Mouse (Mus musculus): ENCODE measurements around the gene Llgl1. TPM values are rescaled to one million over a fixed set of nuclear protein-coding genes. Genes with fewer than 3 reads are reported as not detected.

Llgl1 gene
- total RNA-seq, 2 experiments from 2014 or later = 13.6 to 13.7 TPM

DNA sequence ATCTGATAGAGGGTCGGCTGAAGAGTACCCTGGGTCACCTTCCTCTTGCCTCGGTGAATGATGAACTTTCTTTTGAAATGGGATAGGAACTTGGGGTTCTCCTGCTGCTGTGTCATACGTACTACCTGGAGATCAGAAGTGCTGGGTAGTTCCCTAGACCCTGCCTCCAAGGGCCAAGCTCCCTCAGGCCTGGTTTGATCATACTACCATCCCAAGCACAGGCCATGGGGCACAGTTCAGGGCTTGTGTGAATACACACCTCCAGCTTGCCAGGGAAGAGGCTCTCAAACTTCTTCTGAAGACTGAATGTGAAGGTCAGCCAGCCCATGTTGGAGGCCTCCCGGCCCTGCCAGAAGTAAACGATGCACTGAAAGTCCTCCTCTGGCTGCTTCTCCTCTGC, 16.3 kb downstream of the Llgl1 start:
- DNase-seq = no peak
- intact Hi-C loops (cut with DNase I) = no loop called here

DNA sequence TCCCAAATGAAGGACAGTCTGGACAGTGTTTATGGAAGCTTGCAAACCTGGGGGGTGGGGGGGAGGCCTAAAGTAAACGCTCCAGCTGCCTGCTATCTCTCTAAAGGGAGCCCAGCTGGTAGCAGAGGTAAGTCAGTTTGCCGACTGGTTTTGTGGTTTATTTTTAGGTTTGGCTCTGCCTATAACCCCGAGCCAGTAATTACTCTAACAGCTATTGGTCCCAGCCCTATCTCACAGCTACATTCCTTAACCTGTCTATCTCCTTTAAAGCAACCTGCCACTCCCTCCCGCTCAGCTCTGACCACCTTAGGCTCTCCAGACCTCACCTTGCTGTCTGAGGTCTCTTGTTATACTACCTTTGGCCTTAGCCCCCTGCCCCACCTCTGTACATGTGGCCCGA, 19.7 kb downstream of the Llgl1 start:
- intact Hi-C loops (cut with DNase I) = no loop called here
- no peak for DNase-seq

DNA sequence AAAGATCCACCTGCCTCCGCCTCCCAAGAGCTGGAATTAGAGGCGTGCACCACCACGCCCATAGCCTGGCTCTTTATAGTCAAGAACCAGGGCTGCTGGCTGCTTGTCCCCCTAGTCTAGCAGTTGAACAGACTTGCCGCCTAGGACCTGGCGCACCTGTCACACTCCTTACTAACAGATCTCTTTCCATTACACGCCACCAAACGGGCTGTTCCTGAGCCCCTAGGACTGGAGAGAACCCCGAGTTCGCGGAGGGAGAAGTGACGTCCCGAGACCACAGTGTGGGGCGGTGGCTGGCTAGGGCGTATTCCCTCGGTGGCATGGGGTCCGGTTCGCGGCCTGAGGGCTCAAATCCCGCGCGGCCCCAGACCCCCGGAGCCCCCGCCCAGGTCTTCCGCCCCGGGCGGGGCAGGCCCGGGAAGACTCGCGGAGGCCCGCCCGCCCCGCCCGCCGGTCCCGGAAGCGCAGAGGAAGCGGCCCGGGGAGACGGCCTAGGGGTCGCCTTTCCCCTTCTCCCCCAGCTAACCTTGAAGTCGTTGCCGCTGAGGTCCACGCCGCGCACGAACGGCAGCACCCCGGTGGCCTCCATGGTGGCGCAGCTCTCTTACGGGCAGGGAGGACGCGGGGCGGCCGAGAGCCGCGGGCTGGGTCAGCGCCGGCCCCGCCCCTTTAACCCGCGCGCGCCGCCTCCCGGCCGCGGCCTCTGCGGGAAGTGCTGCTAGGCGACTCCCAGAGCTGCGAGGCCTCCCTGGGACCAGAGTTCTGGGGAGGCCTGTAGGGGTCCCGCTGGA, 27.3 kb downstream of the Llgl1 start, which contains the start of gene Flii:
Gene Flii (minus strand): TSS at position 663 of the 791 bp plus-strand sequence.
- intact Hi-C loops (cut with DNase I) = loop anchor here (1.0 to 2.0 kb wide), 2 partner anchors 18 to 26 kb away; no protein-coding TSS in a partner anchor
- peak; percentile 90 for DNase-seq

DNA sequence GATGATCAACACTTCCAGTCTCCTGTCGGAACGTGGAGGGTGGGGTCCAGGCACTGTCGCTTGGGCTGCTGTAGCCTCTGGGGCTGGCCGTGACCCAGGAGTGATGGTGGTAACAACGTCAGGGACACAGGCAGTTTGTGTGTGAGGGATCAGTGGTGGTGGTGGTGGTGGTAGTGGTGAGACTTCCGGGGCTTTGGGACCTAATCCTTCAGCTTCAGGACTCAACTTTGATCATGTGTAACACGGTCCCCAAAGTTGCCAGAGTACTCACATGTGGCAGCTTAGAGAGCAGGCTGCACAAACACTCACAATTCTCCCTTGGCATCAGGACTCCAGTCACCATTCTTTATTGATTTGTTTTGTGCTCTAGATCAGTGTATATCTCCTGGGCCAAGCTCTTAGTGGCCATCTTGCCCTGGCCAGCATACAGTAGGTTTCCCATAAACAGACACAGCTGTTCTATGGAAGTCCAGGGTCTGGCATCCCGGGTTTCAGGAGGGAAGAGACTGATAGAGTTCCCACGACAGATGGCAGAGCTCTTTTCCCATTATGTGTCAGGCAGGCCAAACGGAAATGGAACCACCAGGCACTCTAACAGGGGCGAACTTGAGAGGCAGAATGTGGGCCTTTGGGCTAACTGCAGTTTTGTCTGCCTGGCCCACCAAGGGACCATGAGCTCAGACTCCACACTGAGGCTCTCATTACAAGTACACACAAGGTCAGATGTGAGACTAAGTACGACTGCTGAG, 28.0 kb downstream of the Llgl1 start:
- peak in 1 of 2 experiments; percentile 34 for DNase-seq
- intact Hi-C loops (cut with DNase I) = loop anchor here (2.0 kb wide), 2 partner anchors 19 to 49 kb away; partner anchors contain the start of genes Smcr8 and Top3a

DNA sequence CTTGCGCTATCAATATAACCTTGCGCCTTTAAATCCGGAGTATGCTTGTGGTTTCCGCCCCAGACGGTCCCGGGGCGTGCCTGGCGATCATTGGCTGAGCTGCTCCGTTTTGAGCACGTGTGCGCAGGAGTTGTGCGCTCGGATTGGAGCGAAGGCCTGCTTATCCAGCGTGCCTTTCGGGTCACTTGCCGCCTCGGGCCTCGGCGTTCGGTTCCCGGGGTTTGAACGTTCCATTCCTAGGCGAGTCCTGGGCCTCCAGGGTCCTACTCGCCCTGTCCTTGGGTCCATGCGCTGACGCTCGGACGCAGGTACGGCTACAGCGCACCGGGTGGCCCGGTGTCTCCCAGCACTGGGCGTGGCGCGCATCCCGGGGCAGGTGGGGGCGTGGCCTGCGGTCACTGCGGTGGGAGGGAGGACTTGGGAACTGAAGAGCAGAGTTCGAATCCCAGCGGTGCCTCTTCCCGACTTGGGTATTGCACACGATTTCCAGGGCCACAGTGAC, 28.8 kb downstream of the Llgl1 start, which contains the start of gene Mief2:
Gene Mief2 (plus strand): TSS at position 139 of the 502 bp plus-strand sequence.
- intact Hi-C loops (cut with DNase I) = loop anchor here (2.0 kb wide), 1 partner anchor 48 kb away; the partner anchor contains the start of genes Smcr8 and Top3a
- peak; percentile 91 to 94 for DNase-seq

DNA sequence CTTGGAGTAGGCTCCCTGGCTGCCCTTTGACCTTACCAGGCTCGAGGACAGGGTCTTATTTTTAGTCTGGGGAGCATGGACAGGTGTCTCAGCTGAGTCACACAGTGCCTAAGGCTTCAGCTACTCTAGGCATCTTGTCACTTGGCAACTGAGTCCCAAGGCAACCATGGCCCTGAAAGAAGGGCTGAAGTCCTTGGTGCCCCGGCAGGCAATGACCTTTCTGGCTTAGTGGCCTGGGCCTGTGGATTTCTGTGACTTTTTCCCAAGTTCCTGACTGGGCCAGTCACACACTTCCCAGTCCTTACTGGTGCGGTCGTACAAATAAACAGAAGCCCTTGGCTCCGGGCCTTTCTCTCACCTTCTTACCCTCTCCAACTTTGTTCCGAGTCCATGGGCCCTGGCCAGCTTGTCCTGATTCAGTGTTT, 29.7 kb downstream of the Llgl1 start:
- peak in 1 of 2 experiments; percentile 28 for DNase-seq
- intact Hi-C loops (cut with DNase I) = loop anchor here (2.0 kb wide), 1 partner anchor 48 kb away; the partner anchor contains the start of genes Smcr8 and Top3a

DNA sequence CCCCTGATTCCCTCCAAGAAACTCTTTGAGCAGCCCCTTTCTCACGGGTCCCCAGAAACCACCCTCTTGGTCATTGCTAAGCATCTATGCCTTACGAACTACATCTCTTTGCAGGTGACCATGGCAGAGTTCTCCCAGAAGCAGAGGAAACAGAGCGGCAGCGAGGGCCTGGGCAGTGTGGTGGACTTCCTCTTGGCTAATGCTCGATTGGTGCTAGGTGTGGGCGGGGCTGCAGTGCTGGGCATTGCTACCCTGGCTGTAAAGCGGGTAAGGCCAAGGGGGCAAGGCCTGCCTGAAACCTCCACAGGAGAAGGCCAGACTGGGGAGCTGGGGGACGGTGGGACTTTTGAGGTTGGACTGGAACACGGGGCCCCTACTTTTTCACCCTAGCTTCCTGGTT, 30.6 kb downstream of the Llgl1 start:
- intact Hi-C loops (cut with DNase I) = no loop called here
- DNase-seq = no peak

DNA sequence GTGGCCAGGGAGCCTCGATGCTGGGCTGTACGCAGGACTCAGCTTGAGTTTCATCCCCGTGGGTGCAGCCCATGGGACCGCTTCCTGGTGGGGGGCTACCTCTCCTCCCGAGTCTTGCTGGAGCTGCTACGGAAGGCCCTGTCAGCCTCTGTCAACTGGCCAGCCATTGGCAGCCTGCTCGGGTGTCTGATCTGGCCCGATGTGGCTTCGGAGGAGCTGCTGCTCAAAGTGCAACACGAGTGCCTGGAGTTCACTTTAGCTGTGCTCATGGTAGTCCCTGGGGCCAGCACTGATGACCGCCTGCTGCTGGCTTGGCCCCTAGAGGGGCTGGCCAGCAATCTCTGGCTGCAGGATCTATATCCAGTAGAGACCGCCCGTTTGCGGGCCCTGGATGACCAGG, 31.7 kb downstream of the Llgl1 start:
- intact Hi-C loops (cut with DNase I) = no loop called here
- no peak for DNase-seq

DNA sequence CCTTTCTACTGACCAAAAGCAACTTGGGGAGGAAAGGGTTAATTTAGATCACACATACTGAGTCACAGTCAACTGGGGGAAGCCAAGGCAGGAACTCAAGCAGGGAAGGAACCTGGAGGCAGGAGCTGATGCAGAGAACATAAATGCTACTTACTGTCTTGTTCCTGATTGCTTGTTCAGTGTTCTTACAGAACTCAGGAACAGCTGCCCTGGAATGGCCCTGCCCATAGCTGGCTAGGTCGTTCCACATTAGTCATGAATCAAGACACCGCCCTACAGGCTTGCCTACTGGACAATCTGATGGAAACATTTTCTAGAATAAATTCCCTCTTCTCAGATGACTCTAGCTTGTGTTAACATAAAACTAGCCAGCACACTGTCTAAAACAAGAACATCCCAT, 34.7 kb downstream of the Llgl1 start:
- DNase-seq = no peak
- intact Hi-C loops (cut with DNase I) = no loop called here

DNA sequence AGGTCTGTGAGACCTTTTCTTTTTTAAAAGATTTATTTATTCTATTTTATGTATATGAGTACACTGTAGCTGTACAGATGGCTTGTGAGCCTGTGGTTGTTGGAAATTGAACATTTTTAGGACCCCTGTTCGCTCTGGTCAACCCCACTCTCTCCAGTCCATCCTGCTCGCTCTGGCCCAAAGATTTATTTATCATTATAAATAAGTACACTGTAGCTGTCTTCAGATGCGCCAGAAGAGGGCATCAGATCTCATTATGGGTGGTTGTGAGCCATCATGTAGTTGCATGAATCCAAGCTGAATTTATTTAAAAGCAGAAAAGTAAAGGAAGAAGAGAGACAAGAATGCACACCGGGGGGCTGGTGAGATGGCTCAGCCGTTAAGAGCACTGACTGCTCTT, 35.7 kb downstream of the Llgl1 start:
- no peak for DNase-seq
- intact Hi-C loops (cut with DNase I) = no loop called here

DNA sequence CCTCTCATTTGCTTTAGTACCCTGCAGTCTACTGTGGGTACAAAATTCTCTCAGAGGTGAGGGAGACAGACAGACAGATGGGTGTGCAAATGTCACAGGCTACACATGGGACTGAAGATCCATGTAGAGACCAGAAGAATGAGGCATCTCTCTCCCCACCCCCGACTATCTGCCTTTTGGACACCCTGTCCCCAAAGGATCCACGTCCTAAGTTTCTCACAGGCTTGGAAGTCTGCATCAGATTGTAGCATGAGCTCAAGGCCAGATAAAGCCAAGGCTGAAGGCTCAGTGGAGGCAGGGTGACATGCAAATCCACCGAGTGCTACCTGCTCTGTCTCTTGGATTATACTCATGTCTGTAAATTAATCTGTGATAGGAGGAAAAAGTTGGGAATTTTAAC, 37.0 kb downstream of the Llgl1 start:
- no peak for DNase-seq

DNA sequence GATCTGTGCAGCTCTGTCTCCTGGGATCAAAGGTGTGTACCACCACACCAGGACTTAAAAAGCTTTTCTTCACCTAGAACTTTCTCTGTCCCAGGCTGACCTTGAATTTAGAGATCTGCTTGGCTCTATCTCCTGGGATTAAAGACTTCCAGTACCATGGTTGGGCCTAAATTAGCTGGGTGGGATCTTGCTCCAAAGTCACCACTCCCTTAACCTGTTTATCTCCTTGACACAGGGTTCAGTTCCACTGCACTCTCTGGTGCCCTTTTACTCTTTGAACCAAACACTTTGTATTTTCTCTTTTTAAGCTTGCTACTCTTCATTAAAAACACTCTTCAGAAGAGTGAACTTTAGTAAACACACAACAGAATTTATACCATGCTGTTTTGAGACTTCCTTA, 37.9 kb downstream of the Llgl1 start:
- intact Hi-C loops (cut with DNase I) = no loop called here
- no peak for DNase-seq

More for the DNA sequence above, 37.0 kb downstream of the Llgl1 start:
- intact Hi-C loops (cut with DNase I) = no loop called here

DNA sequence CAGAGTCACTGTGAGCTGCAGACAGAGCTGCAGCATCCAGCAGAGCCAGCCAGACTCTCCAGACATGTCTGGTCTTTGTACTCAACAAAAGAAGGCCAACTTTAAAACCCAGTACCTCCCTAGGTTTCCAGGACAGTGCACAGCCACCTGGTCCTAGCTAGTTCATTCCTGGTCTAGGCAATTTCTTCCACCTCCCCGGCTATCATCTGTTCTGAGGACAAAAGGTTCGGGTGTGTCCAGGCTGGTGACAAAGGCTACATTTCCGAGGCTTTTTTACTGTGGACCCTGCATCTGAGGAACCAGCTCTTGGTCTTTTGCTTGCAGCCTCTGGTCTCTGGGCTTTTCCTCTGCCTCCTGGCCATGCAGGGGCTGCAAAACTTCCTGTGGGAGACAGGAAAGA, 40.8 kb downstream of the Llgl1 start:
- no peak for DNase-seq
- intact Hi-C loops (cut with DNase I) = no loop called here

DNA sequence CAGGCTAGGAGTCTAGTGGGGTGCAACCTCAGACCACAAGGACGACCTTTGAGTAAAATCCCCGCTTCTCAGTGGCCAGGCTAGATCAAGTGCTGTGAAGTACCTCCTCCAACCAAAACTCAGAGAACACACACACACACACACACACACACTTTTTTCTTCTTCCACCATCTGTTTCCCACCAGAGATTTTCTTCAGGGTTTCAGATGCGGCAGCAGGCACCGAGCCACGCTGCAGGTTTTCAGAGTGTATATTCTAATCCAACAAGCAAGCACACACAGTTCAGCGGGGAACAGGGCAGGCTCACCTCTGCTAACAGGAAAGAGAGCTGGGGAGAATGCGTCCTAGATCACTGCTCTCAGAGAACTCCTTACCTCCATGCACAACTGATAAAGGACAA, 56.0 kb downstream of the Llgl1 start:
- DNase-seq = no peak

DNA sequence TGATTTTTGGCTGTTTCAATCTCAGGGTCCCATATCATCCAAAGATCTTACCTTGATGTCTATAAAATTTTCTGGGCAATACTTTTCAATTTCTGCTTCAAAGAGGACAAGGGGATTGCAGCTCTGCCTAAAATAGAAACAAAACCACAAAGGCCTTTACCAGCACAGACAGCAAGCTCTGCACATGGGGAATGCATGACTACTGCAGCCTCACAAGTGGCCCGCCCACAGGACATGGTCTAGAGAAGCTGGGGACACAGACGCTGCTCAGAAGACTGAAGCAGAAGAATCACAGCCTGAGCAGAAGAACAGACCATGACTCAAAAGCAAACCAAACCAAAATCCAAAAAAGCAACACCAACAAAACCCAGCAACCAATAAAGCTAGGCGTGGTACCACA, 62.2 kb downstream of the Llgl1 start:
- DNase-seq = no peak
- intact Hi-C loops (cut with DNase I) = no loop called here

More for the DNA sequence above, 56.0 kb downstream of the Llgl1 start:
- intact Hi-C loops (cut with DNase I) = no loop called here

Small RNA genes within 50 kb of the gene (microRNA-seq; reads per million reads assigned to microRNA genes)
- 5.4 to 10.8 reads per million in 2 experiments for gene Mir5100 (ENCODE audit: borderline number of aligned reads in 2 of 2)

Other genes starting within 250 kb of the Llgl1 start
- 10 to 100 TPM; 28.6 to 32.0 TPM for gene Drg2, start 245.1 kb upstream of the Llgl1 start, total RNA-seq (2021)
- under 1 TPM; 0.08 to 0.11 TPM for gene Myo15, start 230.4 kb upstream of the Llgl1 start, total RNA-seq (2021)
- gene Alkbh5, start 163.3 kb upstream of the Llgl1 start, total RNA-seq (2021) = 10 to 100 TPM; 78.2 to 82.4 TPM
- 100 to 1,000 TPM; 124 to 126 TPM for gene Flii, start 27.5 kb downstream of the Llgl1 start, total RNA-seq (2021)
- 10 to 100 TPM; 36.1 to 36.4 TPM for gene Mief2, start 28.7 kb downstream of the Llgl1 start, total RNA-seq (2021)
- 1 to 10 TPM; 4.5 to 5.3 TPM for gene Top3a, start 77.6 kb downstream of the Llgl1 start, total RNA-seq (2021)
- 10 to 100 TPM; 14.5 to 15.3 TPM for gene Smcr8, start 77.8 kb downstream of the Llgl1 start, total RNA-seq (2021)
- 1 to 10 TPM; 8.8 to 9.1 TPM for gene Shmt1, start 112.0 kb downstream of the Llgl1 start, total RNA-seq (2021)
- gene Dhrs7b, start 130.9 kb downstream of the Llgl1 start, total RNA-seq (2021) = 10 to 100 TPM; 19.4 to 19.7 TPM
- gene Tmem11, start 179.5 kb downstream of the Llgl1 start, total RNA-seq (2021) = 10 to 100 TPM; 30.6 to 32.3 TPM
- 10 to 100 TPM; 15.5 to 16.0 TPM for gene Natd1, start 215.0 kb downstream of the Llgl1 start, total RNA-seq (2021)
- 10 to 100 TPM; 84.2 to 84.5 TPM for gene Map2k3, start 232.3 kb downstream of the Llgl1 start, total RNA-seq (2021)

Data from heart, postnatal 36 days (tissue).